Mouse (Mus musculus) small intestine, adult 2 months (tissue): ENCODE data around the gene Ccdc175.

ENCODE experiments used
- CTCF ChIP-seq: fragments of 200-500 bp; IDR thresholded peaks from 2 replicates; pipeline ENCODE4 v1.5.1; 2012; ENCODE audit warnings: low read depth, mild to moderate bottlenecking, control low read depth, inconsistent platforms, low read length, moderate library complexity, mixed read lengths; ENCODE audit not compliant: insufficient replicate concordance, insufficient read length; ENCODE audit errors: extremely low read depth
- POLR2A ChIP-seq: fragments of 200-500 bp; IDR thresholded peaks from 2 replicates; pipeline ENCODE4 v1.6.1; 2012; ENCODE audit warnings: low read depth, mild to moderate bottlenecking, control low read depth, inconsistent platforms, low read length, moderate library complexity

- TF ChIP-seq CTCF = no peak
- TF ChIP-seq POLR2A = no peak
Measured at GRCm38 (mm10) chr12:72179561-72179960, 5.3 kb downstream of the Ccdc175 start.
